Mouse (Mus musculus): ENCODE data around the gene Trpt1. TPM values are rescaled to one million over a fixed set of nuclear protein-coding genes. Genes with fewer than 3 reads are reported as not detected.

The Trpt1 gene
- total RNA-seq, 1 experiment from 2014 or later: 19.5 TPM

GRCm38 (mm10) chr19:7044279-7044678 is 48.3 kb downstream of the Trpt1 start:
- no peak for DNase-seq

- no peak for DNase-seq
Measured at GRCm38 (mm10) chr19:7044706-7045105, 48.8 kb downstream of the Trpt1 start.

Other genes with a start within 250 kb of the Trpt1 start
- gene Rps6ka4, start 155.5 kb upstream of the Trpt1 start, total RNA-seq (2021): 25.9 and 38.6 TPM in 2 replicates
- gene Ccdc88b, start 137.9 kb upstream of the Trpt1 start, total RNA-seq (2021): 0.62 and 1.1 TPM in 2 replicates
- 95.2 and 108 TPM in 2 replicates for gene Trmt112, start 86.4 kb upstream of the Trpt1 start, total RNA-seq (2021)
- 196 and 278 TPM in 2 replicates for gene Prdx5, start 86.0 kb upstream of the Trpt1 start, total RNA-seq (2021)
- 44.2 and 44.6 TPM in 2 replicates for gene Esrra, start 74.3 kb upstream of the Trpt1 start, total RNA-seq (2021)
- not detected in 2 replicates for gene Catsperz, start 70.8 kb upstream of the Trpt1 start, total RNA-seq (2021)
- gene Kcnk4, start 61.6 kb upstream of the Trpt1 start, total RNA-seq (2021): 0.12 TPM in 1 of 2 replicates, not detected in the other
- 44.1 and 53.7 TPM in 2 replicates for gene Bad, start 54.3 kb upstream of the Trpt1 start, total RNA-seq (2021)
- gene Gpr137, start 53.7 kb upstream of the Trpt1 start, total RNA-seq (2021): 48.7 and 54.8 TPM in 2 replicates
- 140 and 178 TPM in 2 replicates for gene Ppp1r14b, start 21.2 kb upstream of the Trpt1 start, total RNA-seq (2021)
- 49.1 and 59.8 TPM in 2 replicates for gene Plcb3, start 19.7 kb upstream of the Trpt1 start, total RNA-seq (2021)
- gene Fkbp2, start 15.6 kb upstream of the Trpt1 start, total RNA-seq (2021): 102 and 139 TPM in 2 replicates
- 86.0 and 90.9 TPM in 2 replicates for gene Vegfb, start 8.5 kb upstream of the Trpt1 start, total RNA-seq (2021)
- 46.9 and 50.3 TPM in 2 replicates for gene Dnajc4, start 3.6 kb upstream of the Trpt1 start, total RNA-seq (2021)
- gene Nudt22, start within 50 bp of the Trpt1 start, total RNA-seq (2021): 35.9 and 50.6 TPM in 2 replicates
- gene Fermt3, start 23.3 kb downstream of the Trpt1 start, total RNA-seq (2021): 4.2 and 4.4 TPM in 2 replicates
- gene Stip1, start 43.8 kb downstream of the Trpt1 start, total RNA-seq (2021): 158 and 239 TPM in 2 replicates
- 42.7 and 52.1 TPM in 2 replicates for gene Macrod1, start 60.7 kb downstream of the Trpt1 start, total RNA-seq (2021)
- gene Flrt1, start 109.6 kb downstream of the Trpt1 start, total RNA-seq (2021): 1.6 and 2.0 TPM in 2 replicates
- gene Otub1, start 210.2 kb downstream of the Trpt1 start, total RNA-seq (2021): 102 and 132 TPM in 2 replicates
- gene Cox8a, start 221.5 kb downstream of the Trpt1 start, total RNA-seq (2021): 781 and 926 TPM in 2 replicates
- gene Naa40, start 245.1 kb downstream of the Trpt1 start, total RNA-seq (2021): 33.1 and 34.2 TPM in 2 replicates

Measured in adrenal gland, postnatal 25 days (tissue).